Mouse (Mus musculus): ENCODE measurements around the gene Mrpl53. TPM values are rescaled to one million over a fixed set of nuclear protein-coding genes. Genes with fewer than 3 reads are reported as not detected.
A peak's percentile ranks its signal among the peaks of the same experiment; 100 is the strongest.

Gene Mrpl53
- total RNA-seq, 2 experiments from 2014 or later = 6.6 to 21.7 TPM

GRCm38 (mm10) chr6:83119734-83120051, 10.9 kb downstream of the Mrpl53 start:
- no peak for ATAC-seq (replicated peaks; ENCODE audit: low FRiP score, poor library complexity, severe bottlenecking)

DNA sequence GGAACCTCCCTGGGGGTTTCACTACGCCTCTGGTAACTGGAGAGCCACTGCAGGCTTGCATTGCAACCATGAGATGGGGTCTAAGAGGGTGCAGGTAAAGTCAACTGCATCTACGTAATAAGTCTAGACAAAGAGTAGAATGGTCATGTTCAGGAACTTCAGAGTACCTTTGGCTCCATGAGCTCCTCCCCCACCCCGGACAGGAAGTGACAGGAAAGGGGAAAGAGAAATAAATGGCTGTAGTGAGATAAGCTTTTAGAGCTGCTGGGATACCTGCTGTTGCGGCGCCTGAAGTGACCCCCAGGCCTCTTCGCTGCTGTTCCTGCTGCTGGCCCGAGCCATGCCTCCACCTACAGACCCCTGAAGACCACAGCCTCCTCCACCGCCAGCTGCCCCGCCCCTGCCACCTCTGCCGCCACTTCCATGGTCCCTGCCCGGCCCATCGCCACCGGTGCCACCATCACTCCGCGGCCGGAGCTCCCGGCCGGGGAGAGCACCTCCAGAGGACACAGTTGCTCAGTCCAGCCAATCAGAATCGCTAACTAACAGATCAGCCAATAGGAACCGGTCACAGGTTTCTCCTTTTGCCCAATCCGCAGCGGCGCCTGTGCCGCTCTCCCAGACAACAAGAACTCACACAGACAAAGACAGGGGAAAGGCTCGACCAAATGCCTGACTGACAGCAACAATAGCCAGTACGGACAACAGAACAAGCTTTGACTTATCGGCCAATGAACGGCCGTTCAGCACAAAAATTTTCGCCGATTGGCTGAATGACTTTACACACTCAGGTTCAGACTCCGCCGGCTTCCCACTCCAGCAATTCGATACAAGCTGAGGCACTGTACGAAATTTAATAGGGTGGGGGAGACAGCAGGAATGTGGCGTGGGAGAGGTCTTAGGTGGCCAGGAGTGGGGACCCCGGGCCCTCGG, 12.4 kb downstream of the Mrpl53 start, which contains the start of gene Wbp1:
Gene Wbp1, minus strand, starts transcription at position 630 of the 933 bp plus-strand sequence.
- ATAC-seq (replicated peaks; ENCODE audit: low FRiP score, poor library complexity, severe bottlenecking) = peak; percentile 81

DNA sequence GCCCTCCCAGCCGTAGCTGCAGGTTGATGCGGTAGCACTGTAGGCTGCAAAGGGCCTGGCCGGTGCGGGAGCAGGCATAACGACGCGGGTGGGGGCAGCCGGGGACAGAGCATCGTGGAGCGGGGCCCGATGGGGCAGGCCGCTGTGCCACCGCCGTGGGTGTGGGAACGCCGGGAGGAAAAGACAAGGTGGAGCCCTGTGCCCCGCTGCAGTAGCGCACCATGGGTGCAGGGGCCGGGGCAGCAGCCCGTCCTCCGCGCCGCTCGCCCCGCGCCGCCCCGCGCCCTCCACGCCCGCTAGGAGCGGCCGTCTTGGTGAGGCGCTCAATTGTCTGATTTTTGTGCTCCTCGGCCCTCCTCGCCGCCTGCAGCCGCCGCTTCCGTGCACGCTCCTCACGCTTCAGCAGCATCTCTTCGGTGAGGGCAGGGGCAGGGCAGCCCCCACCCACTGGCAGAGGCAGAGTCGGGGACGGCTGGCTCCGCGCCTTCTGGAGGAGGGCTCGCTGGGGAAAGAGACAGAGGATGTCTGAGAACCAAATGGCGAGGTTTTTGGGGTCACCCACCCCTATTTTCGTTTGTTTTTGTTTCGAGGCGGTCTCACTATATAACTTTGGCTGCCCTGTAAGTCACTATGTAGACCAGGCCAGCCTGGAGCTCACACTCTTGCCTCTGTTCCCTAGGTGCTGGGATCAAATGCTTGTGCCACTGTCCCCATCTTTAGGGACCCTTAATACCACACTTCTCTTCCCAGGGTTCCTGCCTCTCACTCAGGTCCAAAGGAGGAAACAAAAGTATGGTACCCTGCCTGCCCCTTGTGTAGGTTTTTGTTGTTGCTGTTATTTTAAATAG, 13.2 kb downstream of the Mrpl53 start:
- ATAC-seq (replicated peaks; ENCODE audit: low FRiP score, poor library complexity, severe bottlenecking) = peak; percentile 24

DNA sequence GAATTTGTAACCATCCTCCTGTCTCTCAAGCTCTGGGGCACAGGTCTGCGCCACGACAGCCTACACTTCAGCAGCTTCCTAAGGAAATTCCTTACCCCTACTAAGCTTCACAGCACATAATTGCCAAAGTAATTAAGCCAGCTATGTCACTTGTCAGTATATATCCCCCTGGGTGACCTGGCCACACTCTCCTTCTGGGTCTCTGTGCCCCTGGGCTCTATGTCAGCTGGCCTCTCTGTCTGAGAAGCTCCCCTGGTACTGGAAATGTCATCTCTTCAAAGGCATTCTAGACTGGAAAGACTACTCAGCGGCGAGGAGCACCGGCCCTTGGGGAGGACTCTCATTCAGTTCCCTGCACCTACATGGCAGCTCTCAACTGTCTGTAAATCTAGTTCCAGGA, 14.1 kb downstream of the Mrpl53 start:
- ATAC-seq (replicated peaks; ENCODE audit: low FRiP score, poor library complexity, severe bottlenecking) = no peak

DNA sequence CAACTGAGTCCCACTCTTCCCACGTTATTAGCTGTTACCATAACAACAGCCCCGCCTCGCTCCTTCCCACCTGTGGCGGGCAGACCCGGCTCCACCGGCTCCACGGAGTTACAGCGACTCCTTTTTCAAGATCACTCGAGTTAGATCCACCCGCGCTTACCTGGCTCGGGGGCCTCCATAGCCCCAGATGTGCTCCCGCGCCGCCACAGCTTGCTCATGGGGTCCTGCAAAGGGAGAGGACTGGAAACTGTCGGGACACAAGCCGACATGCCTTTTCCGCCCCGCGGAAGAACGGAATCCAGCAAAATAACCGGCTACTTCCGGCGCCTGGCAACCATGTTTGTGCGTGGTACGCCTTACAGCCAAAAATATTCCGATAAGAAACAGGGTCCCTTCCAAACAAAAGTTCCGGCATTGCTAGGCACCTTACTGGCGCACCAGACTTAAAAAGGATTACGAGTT, 16.0 kb downstream of the Mrpl53 start:
- peak; percentile 69 for ATAC-seq (replicated peaks; ENCODE audit: low FRiP score, poor library complexity, severe bottlenecking)

DNA sequence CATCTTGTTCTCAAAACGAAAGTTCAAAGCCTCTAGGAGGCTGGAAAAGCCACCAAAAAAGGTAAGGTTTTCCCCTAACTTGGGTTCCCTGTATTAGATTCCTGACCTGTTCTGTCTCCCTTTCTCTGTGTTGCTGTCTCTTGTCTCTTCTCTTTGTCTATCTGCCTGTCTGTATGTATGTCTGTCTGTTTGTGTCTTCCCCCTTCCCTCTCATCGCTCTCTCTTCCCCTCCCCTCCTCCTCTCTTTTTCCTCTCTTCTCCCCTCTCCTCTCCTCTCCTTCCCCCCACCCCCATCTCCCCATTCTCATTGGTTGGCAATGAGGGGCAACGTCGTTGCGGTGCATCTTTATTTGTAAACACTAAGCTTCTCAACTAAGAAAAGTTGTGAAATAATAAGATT, 16.5 kb downstream of the Mrpl53 start, which contains the start of gene Ino80b:
Gene Ino80b, minus strand, starts transcription at position 101 of the 400 bp plus-strand sequence.
- no peak for ATAC-seq (replicated peaks; ENCODE audit: low FRiP score, poor library complexity, severe bottlenecking)

DNA sequence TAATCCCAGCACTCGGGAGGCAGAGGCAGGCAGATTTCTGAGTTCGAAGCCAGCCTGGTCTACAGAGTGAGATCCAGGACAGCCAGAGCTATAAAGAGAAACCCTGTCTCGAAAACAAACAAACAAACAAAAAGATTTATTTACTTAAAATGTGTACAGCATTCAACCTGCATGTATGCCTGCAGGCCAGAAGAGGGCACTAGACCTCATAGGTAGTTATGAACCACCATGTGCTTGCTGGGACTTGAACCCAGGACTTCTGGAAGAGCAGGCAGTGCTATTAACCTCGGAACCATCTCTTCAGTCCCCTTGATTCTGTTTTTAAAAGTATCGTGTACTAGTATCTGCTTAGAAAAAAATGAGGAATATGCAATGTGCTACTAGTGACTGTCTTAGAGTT, 18.6 kb downstream of the Mrpl53 start:
- no peak for ATAC-seq (replicated peaks; ENCODE audit: low FRiP score, poor library complexity, severe bottlenecking)

DNA sequence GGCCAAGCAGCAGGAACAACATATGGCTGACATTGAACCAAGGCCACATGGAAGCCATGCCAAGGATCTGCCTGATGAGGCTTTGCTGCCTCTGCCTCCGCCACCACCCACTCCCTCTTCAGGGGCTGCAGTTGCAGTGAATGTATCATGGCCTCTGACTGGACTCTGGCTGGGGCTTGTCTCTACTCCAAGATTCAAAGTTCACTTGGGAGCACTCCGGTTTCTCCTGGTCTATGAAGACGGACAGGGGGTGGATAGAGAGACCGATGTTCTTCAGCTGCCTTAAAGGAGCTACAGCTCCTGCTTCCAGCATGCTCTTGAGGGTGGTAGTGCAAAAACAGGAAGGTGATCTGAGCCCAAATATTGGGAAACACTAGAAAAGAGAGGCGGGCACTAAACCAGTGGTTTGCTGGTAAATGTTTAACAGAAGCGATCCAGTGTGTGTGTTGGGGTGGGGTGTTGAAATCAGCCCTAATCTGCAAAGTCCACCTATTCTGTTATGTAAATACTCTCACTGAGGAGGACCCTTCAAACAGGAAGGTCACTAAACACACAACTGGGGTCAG, 22.7 kb downstream of the Mrpl53 start:
- no peak for ATAC-seq (replicated peaks; ENCODE audit: low FRiP score, poor library complexity, severe bottlenecking)

GRCm38 (mm10) chr6:83132176-83132919, 23.5 kb downstream of the Mrpl53 start:
- ATAC-seq (replicated peaks; ENCODE audit: low FRiP score, poor library complexity, severe bottlenecking) = no peak

- no peak for ATAC-seq (replicated peaks; ENCODE audit: low FRiP score, poor library complexity, severe bottlenecking)
These were observed 25.4 kb downstream of the Mrpl53 start for GRCm38 (mm10) chr6:83134226-83134625.

DNA sequence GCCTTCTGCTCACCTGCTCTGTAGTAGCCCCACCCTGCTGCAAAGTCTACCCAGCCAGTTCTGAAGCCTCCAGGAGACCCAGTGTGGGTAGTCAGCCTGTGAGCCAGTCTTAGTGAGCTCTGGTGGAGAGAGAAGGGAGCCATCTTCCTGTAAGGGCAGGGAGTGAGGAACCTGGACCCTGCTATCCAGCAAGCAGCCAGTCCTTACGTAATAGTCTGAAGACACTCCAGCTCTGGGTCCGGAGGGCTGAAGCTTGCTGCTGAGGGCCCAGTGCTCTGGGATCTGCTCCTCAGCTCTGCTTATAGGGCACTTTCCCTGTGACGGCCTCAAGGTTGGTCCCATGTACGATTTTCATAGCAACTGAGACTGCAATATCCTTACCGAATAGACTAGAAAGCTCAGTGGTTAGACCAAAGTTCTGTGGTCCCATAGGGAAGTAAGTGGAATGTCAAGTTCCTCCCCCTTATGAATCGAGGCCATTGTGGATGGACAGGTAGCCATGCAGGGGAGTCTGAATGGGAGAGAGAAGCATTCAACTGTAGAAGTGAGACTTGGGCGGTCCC, 26.2 kb downstream of the Mrpl53 start, which contains the start of gene Rtkn:
Gene Rtkn, plus strand, starts transcription at position 513 of the 563 bp plus-strand sequence.
- no peak for ATAC-seq (replicated peaks; ENCODE audit: low FRiP score, poor library complexity, severe bottlenecking)

DNA sequence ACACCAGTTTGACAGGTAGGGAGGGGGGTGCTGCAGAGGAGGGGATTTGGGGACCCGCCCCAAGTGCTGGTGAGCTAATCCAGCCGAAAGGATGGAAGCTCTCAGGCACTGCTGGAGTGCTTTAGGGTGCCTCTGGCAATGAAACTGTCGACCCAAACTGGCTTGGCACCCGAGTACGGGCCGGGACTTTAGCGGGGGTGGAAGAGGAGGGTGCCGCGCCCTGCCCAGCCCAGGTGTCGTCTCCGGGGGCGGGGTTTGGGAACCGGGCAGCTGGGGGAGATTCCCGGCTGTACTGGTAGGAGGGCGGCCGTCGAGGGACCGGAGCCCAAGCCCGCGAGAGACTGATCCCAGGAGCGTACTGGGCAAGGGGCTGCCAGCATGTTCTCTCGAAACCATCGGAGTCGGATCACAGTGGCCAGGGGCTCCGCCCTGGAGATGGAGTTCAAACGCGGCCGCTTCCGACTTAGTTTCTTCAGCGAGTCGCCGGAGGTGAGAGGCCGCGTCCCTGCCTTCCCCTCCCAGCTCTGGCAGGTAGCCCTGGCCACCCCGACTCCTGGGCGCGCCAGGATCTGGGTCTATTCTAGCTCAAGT, 26.8 kb downstream of the Mrpl53 start:
- ATAC-seq (replicated peaks; ENCODE audit: low FRiP score, poor library complexity, severe bottlenecking) = no peak

GRCm38 (mm10) chr6:83136291-83136880, 27.5 kb downstream of the Mrpl53 start:
- no peak for ATAC-seq (replicated peaks; ENCODE audit: low FRiP score, poor library complexity, severe bottlenecking)

GRCm38 (mm10) chr6:83136881-83137575, 28.2 kb downstream of the Mrpl53 start:
- ATAC-seq (replicated peaks; ENCODE audit: low FRiP score, poor library complexity, severe bottlenecking) = no peak

- no peak for ATAC-seq (replicated peaks; ENCODE audit: low FRiP score, poor library complexity, severe bottlenecking)
These were observed 28.7 kb downstream of the Mrpl53 start for GRCm38 (mm10) chr6:83137576-83137950.

GRCm38 (mm10) chr6:83138056-83138455, 29.2 kb downstream of the Mrpl53 start:
- no peak for ATAC-seq (replicated peaks; ENCODE audit: low FRiP score, poor library complexity, severe bottlenecking)

- no peak for ATAC-seq (replicated peaks; ENCODE audit: low FRiP score, poor library complexity, severe bottlenecking)
These were observed 31.2 kb downstream of the Mrpl53 start for GRCm38 (mm10) chr6:83140044-83140443.

- ATAC-seq (replicated peaks; ENCODE audit: low FRiP score, poor library complexity, severe bottlenecking) = no peak
These were observed 32.8 kb downstream of the Mrpl53 start for GRCm38 (mm10) chr6:83141636-83142035.
